Mouse (Mus musculus): ENCODE measurements at regions not wholly inside any gene's neighbourhood (a gene's known extent, or its start where the extent isn't known, plus 50 kb on each side); places are given as distances from the start of the nearest gene placed in this dataset.
A peak's percentile ranks its signal among the peaks of the same experiment; 100 is the strongest.
"Not testable (repeated sequence)": the region's sequence is repeated elsewhere in the genome, so short reads cannot be mapped to it uniquely, and the experiment has no call there.

- no peak for ATAC-seq (replicated peaks; ENCODE audit: low FRiP score, low TSS enrichment, poor library complexity, severe bottlenecking)
Observed at GRCm38 (mm10) chr15:52406156-52406885, 1478.4 kb upstream of the Gm7489 start.

GRCm38 (mm10) chr15:52412869-52413771 lies 1471.6 kb upstream of the Gm7489 start:
- no peak for ATAC-seq (replicated peaks; ENCODE audit: low FRiP score, low TSS enrichment, poor library complexity, severe bottlenecking)

- ATAC-seq (replicated peaks; ENCODE audit: low FRiP score, low TSS enrichment, poor library complexity, severe bottlenecking): no peak
Observed at GRCm38 (mm10) chr15:52425976-52426375, 1458.7 kb upstream of the Gm7489 start.

- ATAC-seq (replicated peaks; ENCODE audit: low FRiP score, low TSS enrichment, poor library complexity, severe bottlenecking): no peak
Observed at GRCm38 (mm10) chr15:52430491-52431158, 1454.1 kb upstream of the Gm7489 start.

- ATAC-seq (replicated peaks; ENCODE audit: low FRiP score, low TSS enrichment, poor library complexity, severe bottlenecking): no peak
Observed at GRCm38 (mm10) chr15:52433639-52434038, 1451.1 kb upstream of the Gm7489 start.

GRCm38 (mm10) chr15:52438403-52438802 lies 1446.3 kb upstream of the Gm7489 start:
- ATAC-seq (replicated peaks; ENCODE audit: low FRiP score, low TSS enrichment, poor library complexity, severe bottlenecking): no peak

- ATAC-seq (replicated peaks; ENCODE audit: low FRiP score, low TSS enrichment, poor library complexity, severe bottlenecking): peak; percentile 91
Observed at GRCm38 (mm10) chr15:52458782-52459181, 1425.9 kb upstream of the Gm7489 start.

GRCm38 (mm10) chr15:52459315-52459714 lies 1425.4 kb upstream of the Gm7489 start:
- ATAC-seq (replicated peaks; ENCODE audit: low FRiP score, low TSS enrichment, poor library complexity, severe bottlenecking): no peak

GRCm38 (mm10) chr15:52464226-52465138 lies 1420.2 kb upstream of the Gm7489 start:
- ATAC-seq (replicated peaks; ENCODE audit: low FRiP score, low TSS enrichment, poor library complexity, severe bottlenecking): no peak

GRCm38 (mm10) chr15:52478124-52478523 lies 1406.6 kb upstream of the Gm7489 start:
- ATAC-seq (replicated peaks; ENCODE audit: low FRiP score, low TSS enrichment, poor library complexity, severe bottlenecking): not testable (repeated sequence)

- no peak for ATAC-seq (replicated peaks; ENCODE audit: low FRiP score, low TSS enrichment, poor library complexity, severe bottlenecking)
Observed at GRCm38 (mm10) chr15:52480834-52481233, 1403.9 kb upstream of the Gm7489 start.

- no peak for ATAC-seq (replicated peaks; ENCODE audit: low FRiP score, low TSS enrichment, poor library complexity, severe bottlenecking)
Observed at GRCm38 (mm10) chr15:52483598-52484165, 1401.0 kb upstream of the Gm7489 start.

GRCm38 (mm10) chr15:52484276-52484675 lies 1400.4 kb upstream of the Gm7489 start:
- no peak for ATAC-seq (replicated peaks; ENCODE audit: low FRiP score, low TSS enrichment, poor library complexity, severe bottlenecking)

- no peak for ATAC-seq (replicated peaks; ENCODE audit: low FRiP score, low TSS enrichment, poor library complexity, severe bottlenecking)
Observed at GRCm38 (mm10) chr15:52505278-52505831, 1379.4 kb upstream of the Gm7489 start.

GRCm38 (mm10) chr15:52506930-52507329 lies 1377.8 kb upstream of the Gm7489 start:
- 0 out of 2 replicates have a peak, but pooled peaks have one; percentile 71 for ATAC-seq (replicated peaks; ENCODE audit: low FRiP score, low TSS enrichment, poor library complexity, severe bottlenecking)

- ATAC-seq (replicated peaks; ENCODE audit: low FRiP score, low TSS enrichment, poor library complexity, severe bottlenecking): no peak
Observed at GRCm38 (mm10) chr15:52508609-52509008, 1376.1 kb upstream of the Gm7489 start.

GRCm38 (mm10) chr15:52510137-52510536 lies 1374.6 kb upstream of the Gm7489 start:
- no peak for ATAC-seq (replicated peaks; ENCODE audit: low FRiP score, low TSS enrichment, poor library complexity, severe bottlenecking)

- ATAC-seq (replicated peaks; ENCODE audit: low FRiP score, low TSS enrichment, poor library complexity, severe bottlenecking): no peak
Observed at GRCm38 (mm10) chr15:52536594-52536993, 1348.1 kb upstream of the Gm7489 start.

All from megakaryocyte-erythroid progenitor cell, adult 5-6 weeks (primary cell).